Mouse (Mus musculus) urinary bladder, adult 18-20 months (tissue): ENCODE measurements around the gene Fdxacb1.

ENCODE experiments used
- DNase-seq, 2 experiments: peaks; one replicate each; pipeline ENCODE4 v3.0.0; 2022; ENCODE audit warnings: low spot score in 2 of 2, mixed read lengths in 2 of 2

The Fdxacb1 gene

DNA sequence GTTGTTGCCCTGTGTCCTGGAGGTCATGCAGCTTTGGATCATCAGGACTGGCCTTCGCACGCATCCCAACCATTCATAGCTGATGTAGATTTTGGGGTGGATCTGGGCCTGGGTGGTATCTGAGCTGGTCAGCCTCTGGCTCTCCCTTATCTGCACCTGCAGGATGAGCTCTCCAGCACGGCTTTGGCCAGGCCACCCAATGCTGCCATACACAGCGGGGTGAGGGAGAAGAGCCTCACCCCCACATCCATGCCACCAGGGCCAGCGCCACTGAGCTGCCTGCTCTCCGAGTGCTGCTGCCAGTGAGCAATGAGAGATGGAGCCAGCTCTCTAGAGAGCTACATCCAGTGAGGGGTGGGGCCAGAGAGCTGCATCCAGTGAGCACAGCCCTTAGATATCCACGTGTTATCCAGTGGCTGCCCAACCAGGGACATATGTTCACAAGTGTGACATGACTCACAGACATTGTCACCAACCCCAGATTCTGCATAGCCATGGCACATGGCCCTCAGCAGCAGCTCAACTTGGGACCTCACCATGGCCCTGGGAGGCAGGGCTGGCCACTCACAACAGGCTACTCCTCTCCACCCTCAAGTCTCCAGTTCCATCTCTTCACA, 35.1 kb downstream of the Fdxacb1 start:
- DNase-seq, result no peak

DNA sequence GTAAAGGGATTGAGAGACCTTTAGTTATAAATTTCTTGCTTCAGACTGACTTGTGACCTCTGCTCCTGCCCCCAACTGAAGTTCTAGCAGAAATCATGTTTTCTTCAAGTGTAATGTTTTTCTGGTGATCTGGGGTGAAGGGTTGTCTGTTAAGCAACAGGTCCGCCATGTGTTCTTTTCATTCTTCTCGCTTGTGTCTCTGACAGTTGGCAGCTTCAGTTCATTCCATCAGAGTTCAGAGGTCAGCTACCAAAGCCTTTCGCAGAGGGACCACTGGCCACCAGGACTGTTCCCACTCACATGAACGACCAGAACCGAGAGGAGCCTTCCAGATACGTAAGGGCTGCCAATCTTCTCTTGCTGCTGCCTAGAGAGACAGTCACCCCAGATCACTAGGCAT, 40.4 kb downstream of the Fdxacb1 start:
- DNase-seq, result no peak

DNA sequence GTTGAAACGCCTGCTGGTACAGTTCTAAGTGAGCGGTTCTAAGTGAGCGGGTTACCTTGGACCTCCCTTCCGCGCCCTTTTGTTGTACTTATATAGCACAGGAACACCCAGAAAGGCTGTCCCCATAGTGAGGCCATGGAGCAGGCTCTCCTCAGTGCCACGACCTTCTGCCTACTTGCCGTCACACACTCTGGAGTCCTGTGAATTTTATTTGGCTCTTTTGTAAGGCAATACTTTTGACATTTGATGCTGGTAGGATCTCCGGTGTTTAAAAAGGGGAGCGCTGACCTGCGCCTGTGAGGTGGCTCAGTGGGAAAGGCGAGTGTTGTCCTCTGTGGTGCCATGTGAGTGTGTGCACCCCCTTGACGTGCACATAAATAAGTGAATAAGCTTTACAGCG, 41.1 kb downstream of the Fdxacb1 start:
- no peak for DNase-seq

DNA sequence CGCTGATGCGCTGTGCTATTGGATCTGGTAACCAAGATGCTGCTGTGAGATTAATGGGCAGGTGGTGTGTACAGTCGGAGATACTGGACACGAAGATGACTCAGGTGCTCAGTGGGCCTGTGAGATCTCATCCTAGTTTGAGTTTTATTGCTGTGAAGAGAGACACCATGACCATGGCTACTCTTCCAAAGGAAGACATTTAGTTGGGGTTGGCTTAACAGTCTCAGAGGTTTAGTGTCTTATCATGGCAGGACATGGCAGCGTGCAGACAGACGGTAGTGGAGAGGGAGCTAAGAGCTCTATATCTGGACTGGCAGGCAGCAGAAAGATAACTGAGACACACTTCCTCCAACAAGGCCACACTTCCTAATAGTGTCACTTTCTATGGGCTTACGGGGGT, 43.2 kb downstream of the Fdxacb1 start:
- DNase-seq, result no peak

DNA sequence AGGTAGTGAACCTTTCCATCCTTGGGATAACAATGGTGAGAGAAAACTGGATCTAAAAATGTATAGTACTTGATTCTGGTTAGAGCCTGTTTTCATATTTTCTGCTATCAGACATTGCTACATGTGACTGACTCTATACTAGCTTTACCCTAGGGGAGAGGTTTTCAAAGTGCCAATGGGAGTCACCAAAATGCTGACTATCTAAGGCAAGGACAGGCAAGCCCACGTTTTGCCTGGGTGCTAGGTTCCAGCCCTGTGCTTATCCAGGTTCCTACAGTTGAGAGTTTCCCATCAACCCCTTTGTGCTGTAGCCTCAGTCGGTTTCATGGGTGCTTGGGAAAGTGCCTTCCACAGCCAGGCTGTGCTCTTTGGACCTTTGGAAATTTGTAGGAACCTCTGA, 43.7 kb downstream of the Fdxacb1 start:
- no peak for DNase-seq

DNA sequence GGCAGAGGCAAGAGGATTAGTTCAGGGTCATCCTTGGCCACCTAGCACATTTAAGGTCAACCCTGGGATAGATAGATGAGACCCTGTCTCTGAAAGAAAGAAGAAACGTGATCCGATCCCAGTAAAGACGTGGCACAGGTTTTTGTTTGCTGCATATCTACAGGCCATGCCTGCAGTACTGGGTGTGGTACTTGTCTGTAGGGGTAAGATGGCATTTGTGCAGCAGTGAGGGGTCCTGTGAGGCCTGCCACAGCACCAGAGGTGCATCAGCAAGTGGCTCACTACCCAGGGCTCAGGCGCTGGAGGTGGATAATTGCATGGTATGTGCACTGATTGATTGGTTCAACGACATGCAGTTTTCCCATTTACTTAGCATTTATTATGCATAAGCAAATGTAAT, 45.8 kb downstream of the Fdxacb1 start:
- DNase-seq, result no peak

DNA sequence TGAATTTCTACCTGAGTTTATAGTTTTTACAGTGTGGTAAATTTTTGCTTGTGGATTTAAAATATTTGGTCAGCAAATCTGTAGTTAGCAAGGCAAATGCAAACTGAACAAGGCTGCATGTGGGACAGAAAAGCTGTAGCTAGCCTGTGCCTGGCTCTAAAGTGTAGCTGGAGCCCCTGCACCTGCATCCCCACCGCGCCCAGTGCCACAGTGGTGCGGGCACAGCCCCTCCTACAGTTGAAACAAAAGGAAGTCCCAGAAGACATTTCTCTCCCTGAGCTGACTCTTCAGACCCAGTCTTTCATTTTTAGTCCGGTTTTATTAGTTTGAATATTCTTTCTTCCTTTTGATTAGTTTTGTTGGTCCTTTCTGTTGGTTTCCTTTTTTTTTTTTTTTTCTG, 47.6 kb downstream of the Fdxacb1 start:
- no peak for DNase-seq

DNA sequence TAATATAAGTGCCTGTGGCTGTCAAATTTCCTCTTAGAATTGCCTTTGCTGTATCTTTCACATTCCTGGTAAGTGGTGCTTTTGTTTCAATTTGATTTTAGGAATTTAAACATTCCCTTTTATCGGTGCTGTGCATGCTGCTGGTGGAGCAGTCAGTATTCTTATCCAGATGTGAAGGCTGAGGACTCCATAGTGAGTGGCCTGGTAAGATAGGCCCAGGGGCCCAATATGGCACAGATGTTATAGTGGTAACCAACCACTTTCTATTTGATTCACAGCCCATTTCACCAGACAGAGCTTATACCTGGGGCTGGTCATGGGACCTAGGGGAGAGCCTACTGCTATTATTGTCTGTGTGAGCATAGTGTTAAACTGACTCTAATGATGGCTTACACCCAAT, 48.5 kb downstream of the Fdxacb1 start:
- DNase-seq, result no peak

DNA sequence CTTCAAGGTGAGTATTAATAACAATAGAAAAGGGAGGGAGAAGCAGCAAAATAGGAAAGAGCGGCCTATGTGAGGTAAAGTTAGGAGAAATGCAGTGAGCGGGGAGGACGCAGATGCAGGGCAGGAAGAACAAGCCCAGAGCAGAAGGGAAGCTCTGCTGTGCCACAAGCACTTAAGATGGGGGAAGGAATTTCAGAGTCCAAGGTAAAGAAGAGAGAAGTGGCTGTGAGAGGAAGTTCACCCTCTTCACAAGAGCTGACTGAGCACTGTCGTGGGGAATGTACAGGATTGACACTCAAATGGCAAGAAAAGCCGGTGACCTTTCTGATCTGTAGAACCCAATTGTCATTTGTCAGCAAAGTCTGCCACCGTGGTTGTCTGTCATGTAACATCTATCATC, 50.0 kb downstream of the Fdxacb1 start:
- no peak for DNase-seq

DNA sequence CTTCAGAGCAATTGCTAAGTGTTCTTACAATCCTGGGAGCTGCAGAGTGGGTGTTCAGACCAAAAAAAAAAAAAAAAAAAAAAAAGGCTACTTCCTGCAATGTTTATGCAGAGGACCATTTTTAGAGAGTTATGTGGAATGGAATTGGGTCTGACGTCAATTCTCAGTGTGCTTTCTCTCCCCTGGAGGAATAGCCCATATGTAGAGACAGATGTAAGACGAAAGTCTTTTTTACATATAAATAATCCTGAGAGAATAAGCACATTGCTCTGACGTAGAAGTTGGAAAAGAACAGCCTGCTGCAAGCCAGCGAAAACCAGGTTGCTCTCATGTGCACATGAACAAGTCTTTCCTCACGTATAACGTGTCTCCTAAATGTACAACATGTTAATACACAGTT, 51.7 kb downstream of the Fdxacb1 start:
- DNase-seq, result no peak

DNA sequence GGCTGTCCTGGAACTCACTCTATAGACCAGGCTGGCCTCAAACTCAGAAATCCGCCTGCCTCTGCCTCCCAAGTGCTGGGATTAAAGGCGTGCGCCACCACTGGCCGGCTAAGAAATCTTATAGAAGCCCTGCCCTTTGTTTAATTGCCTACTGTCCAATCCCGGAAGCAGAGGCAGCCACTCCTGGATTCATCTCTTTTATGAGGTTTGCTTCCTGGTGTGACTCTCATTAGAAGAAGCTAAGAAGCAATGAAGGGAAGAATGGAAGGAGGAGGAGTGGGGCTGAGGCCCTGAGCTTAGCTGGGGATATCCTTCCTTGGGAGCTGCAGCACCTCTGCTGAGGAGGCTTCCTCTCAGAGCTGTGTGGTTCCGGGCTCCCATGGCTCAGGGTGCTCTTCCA, 53.6 kb downstream of the Fdxacb1 start:
- DNase-seq, result no peak

DNA sequence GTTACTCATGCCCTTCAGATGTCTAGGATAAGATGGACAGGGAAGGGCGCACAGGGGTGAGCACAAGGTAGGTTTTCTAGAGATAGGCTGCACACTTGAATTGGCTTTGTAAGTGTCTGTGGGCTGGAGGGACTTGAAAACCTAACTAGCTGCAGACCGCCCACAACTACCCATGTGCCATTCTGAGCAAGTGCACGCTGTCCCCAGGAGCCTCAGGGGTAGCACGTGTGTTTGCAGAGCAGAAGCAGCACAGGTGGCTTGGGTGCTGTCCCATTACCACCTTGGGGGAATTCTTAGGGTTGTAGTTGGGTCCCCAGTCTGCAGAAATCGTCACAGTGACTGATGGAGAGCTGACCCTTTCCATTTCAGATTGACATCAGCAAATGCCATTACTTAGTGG, 54.2 kb downstream of the Fdxacb1 start:
- DNase-seq, result no peak
